Mouse (Mus musculus) midbrain, embryonic 16.5 days (tissue): ENCODE results near the gene Slc7a15. TPM values are rescaled to one million over a fixed set of nuclear protein-coding genes. Genes with fewer than 3 reads are reported as not detected.

Experiments
- ATAC-seq: fragments of 200-750 bp; cut with Nextera tagmentation; 2 replicates; pipeline ENCODE4 v1.8.0; 2017; ENCODE audit warnings: moderate TSS enrichment
- H3K27ac ChIP-seq: fragments of 300-500 bp; sonication (generic); 2 replicates; pipeline ENCODE4 v1.5.1; 2014; ENCODE audit warnings: mild to moderate bottlenecking, low read length, mixed read lengths
- H3K27me3 ChIP-seq: fragments of 300-500 bp; sonication (generic); 2 replicates; pipeline ENCODE4 v1.6.1; 2014; ENCODE audit warnings: low read depth, low read length, mixed read lengths; ENCODE audit not compliant: control insufficient read depth, insufficient read depth
- H3K36me3 ChIP-seq: fragments of 300-500 bp; sonication (generic); 2 replicates; pipeline ENCODE4 v1.6.1; 2014; ENCODE audit warnings: mild to moderate bottlenecking, low read length, moderate library complexity, mixed read lengths; ENCODE audit not compliant: control insufficient read depth, insufficient read depth
- H3K4me1 ChIP-seq: fragments of 300-500 bp; sonication (generic); 2 replicates; pipeline ENCODE4 v1.6.1; 2014; ENCODE audit warnings: mild to moderate bottlenecking, low read length, mixed read lengths; ENCODE audit not compliant: control insufficient read depth, insufficient read depth
- H3K4me2 ChIP-seq: fragments of 300-500 bp; sonication (generic); 2 replicates; pipeline ENCODE4 v1.6.1; 2014; ENCODE audit warnings: mild to moderate bottlenecking, low read length, mixed read lengths
- H3K4me3 ChIP-seq: fragments of 300-500 bp; sonication (generic); 2 replicates; pipeline ENCODE4 v1.5.1; 2014; ENCODE audit warnings: low read depth, mild to moderate bottlenecking, low read length, moderate library complexity, mixed read lengths
- H3K9ac ChIP-seq: fragments of 300-500 bp; sonication (generic); 2 replicates; pipeline ENCODE4 v1.6.1; 2014; ENCODE audit warnings: low read depth, low read length, mixed read lengths
- H3K9me3 ChIP-seq: fragments of 300-500 bp; sonication (generic); replicated peaks from 2 replicates; pipeline ENCODE4 v1.6.1; 2014; ENCODE audit warnings: mild to moderate bottlenecking, low read length, mixed read lengths; ENCODE audit not compliant: control insufficient read depth, poor library complexity, severe bottlenecking
- WGBS: fragments of 180-500 bp; shearing (Covaris S2); extraction: QIAGEN DNeasy Blood & Tissue Kit; methylation state at CpG from one replicate; pipeline ENCODE4 v1.1.7; 2014; 5-methylcytosine and 5-hydroxymethylcytosine counted together
- polyA plus RNA-seq: library from polyadenylated mRNA; unstranded; fragments of >200 nt; fragmentation: Nextera tagmentation; extraction: Ambion mirVana; gene quantifications from 2 replicates; pipeline ENCODE4 v1.2.1, GENCODE M21; 2015

The Slc7a15 gene
- polyA plus RNA-seq, 1 experiment from 2014 or later = not detected

DNA sequence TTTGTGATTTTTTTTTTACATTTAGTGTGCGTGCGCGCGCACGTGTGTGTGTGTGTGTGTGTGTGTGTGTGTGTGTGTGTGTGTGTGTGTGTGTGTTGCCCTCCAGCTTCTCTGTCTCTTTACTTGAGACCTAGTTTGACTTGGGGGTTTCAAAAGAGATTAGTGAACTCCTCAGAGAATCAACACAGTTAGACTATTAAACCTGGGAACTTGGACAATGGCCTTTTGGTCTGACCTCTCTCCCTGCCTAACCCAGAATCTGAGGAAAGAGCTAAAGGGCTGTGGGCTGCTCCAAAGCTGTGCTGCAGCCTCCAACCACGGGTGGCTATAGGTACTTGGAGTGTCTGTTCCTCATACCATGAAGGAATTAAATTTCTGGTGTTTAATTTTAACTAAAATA is 94.7 kb downstream of the Slc7a15 start:
- Histone ChIP-seq H3K4me2 (no peak overlapping the region), H3K4me1 (peaks cover 9% of the 10 kb centered on the region), H3K9me3 (no peaks in the 10 kb centered on the region), H3K9ac (no peak overlapping the region), H3K36me3 (no peaks in the 10 kb centered on the region), H3K27me3 (no peaks in the 10 kb centered on the region), H3K4me3 (no peak overlapping the region), H3K27ac (no peak overlapping the region)
- 81% methylated on average over 6 of the region's 6 CpGs for WGBS
- no peak for ATAC-seq

DNA sequence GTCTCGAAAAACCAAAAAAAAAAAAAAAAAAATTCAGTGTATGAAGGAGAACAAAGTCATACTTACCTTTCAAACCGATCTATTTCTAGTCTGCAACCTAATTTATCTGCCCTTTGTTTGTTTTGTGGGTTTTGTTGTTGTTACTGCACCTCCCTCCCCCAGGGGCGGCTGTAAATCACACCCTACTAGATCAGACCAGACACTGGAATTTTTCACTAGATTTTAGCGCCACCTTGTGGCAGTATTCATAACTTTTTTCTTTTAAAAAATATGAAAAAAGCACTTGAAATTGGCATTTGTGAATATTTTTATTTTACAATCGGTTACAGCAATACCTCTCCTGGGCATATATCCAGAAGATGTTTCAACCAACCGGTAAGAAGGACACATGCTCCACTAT is 96.3 kb downstream of the Slc7a15 start:
- H3K27ac ChIP-seq = no peak overlapping the region
- WGBS = 17% methylated on average over 6 of the region's 6 CpGs
- no peak overlapping the region for H3K4me3 ChIP-seq
- no peak for ATAC-seq
- no peak overlapping the region for H3K4me2 ChIP-seq
- H3K9me3 ChIP-seq = no peaks in the 10 kb centered on the region
- H3K4me1 ChIP-seq = peaks cover 11% of the 10 kb centered on the region
- H3K9ac ChIP-seq = no peak overlapping the region
- H3K27me3 ChIP-seq = no peaks in the 10 kb centered on the region
- H3K36me3 ChIP-seq = no peaks in the 10 kb centered on the region

DNA sequence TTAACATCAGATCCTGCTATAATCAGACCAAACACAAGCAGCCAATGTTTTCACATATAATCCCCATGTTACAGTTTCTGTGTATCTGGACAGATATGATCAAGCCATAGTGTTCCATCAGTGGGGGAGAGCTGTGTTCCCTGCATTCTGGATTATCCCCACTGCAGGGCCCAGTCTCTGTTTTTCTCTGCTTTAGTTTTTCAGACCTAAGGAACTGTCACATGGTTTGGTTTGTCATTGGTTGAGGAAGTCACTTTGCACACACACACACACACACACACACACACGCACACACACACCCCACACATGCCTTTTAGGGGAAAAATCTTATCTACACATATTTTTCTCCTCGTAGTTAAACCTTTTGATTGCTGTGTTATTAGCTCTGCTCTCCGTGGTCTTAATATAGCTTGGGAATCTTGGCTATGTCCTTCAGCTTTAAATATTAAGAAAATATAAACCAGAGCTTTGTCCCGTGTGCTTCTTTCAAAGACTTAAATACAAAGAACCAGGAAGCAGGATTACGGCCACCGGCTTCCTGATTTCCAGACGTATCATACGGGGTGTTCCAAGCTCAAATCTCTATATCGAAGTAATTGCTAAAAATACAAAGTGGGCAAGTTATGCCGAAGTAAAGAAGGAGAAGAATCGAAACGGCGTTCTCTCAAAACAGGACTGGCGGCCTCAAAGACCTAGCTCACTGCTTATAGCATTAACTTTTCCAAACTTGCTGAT is 97.1 kb downstream of the Slc7a15 start:
- ATAC-seq = no peak
- Histone ChIP-seq H3K27me3 (no peaks in the 10 kb centered on the region), H3K36me3 (no peaks in the 10 kb centered on the region), H3K9me3 (no peaks in the 10 kb centered on the region), H3K27ac (no peak overlapping the region; the same call in 1 of the 2 replicates), H3K4me3 (no peak overlapping the region), H3K9ac (no peak overlapping the region), H3K4me2 (no peak overlapping the region), H3K4me1 (peaks cover 19% of the 10 kb centered on the region)
- WGBS = 87% methylated on average over 14 of the region's 14 CpGs

DNA sequence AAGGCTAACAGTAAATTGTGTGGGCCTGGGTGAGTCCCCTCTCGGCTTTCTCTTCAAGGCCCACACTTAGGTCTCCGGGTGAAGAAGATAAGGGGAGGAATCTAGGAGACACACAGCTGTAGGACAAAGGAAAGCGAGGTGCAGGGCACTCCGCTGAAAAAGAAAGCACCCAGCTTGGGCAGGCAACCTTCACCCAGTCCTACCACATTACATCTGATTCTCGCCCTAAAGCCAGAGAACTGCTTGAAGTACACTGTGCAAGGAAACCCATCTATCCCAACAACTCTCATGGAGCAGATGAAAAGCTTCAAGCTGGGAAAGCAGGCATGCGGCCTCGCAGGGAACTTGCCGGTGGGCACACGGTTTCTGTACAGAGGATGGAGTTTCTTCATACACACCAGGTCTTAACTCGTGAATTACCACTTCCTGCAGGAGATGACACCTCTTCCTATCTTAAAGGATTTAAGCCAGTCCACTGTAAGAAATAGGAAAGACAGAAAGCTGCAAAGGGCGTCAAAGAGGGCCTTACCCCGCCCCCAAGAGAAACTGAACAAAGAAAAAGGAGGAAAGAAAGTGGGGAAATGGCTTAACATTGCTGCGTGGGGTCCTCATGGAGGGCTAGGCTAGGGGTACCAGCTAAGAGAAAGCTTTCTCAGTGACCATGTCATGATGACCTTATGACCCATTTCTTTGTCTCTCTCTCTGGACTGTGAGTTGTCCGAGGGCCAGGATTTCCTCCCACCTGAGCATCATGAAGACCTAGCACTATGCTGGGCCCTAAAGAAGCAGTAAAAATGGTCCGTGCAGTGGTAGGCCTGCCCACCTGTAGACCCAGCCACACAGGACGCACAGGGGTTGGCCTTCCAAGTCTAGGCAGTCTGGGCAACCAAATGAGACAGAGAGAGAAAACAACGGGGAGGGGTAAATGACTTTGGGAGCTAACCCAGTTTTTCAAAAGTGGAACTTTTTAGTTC is 98.0 kb downstream of the Slc7a15 start:
- Histone ChIP-seq H3K4me2 (peak overlapping the region; percentile 59), H3K27me3 (no peaks in the 10 kb centered on the region), H3K4me3 (peak overlapping the region; percentile 89), H3K9ac (peak overlapping the region; percentile 75), H3K36me3 (no peaks in the 10 kb centered on the region), H3K9me3 (no peaks in the 10 kb centered on the region), H3K27ac (peak overlapping the region; percentile 100), H3K4me1 (peaks cover 27% of the 10 kb centered on the region)
- 38% methylated on average over 17 of the region's 17 CpGs for WGBS
- ATAC-seq = peak; percentile 1

DNA sequence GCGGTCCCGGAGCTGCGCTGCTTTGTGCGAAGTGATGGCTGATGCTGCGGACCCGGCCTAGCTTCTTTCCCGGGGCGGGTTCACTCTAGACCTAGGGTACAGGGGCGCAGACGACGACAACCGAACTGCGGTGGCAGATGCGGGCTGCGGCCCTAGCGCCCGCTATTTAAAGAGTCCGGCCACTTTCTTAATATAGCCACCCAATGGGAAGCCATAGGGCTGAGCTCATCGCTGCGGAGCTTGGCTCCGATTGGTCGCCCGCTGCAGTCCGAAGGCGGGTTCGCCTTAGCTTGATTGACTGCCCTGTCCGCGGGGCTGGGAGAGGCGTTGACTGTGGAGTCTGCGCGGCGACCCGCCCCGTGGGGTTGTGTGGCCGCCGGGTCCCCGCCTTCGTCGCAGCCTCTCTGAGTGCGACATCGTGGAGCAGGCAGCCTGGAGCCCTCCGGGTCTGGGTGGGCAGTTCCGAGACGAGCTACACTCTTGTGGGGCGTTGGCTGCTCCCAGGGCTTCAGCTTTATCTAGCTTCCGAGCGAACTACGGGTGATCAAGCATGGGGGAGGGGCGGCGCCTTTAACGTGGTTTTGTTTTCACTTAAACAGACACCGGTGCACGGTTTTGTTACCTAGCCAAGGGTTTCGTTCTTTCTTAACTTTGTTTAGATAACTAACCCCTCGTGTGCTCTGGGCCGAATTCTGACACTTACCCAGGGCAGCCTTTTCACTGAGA is 98.8 kb downstream of the Slc7a15 start, which contains the start of gene Rhob:
Gene Rhob (minus strand): TSS at position 139 of the 726 bp plus-strand sequence.
- no peaks in the 10 kb centered on the region for H3K36me3 ChIP-seq
- no peaks in the 10 kb centered on the region for H3K27me3 ChIP-seq
- H3K4me3 ChIP-seq = peak within 1 kb of the TSS; percentile 89
- peak within 1 kb of the TSS; percentile 100 for H3K27ac ChIP-seq
- H3K4me1 ChIP-seq = peaks cover 30% of the 10 kb centered on the region
- H3K4me2 ChIP-seq = peak within 1 kb of the TSS; percentile 94
- under 1% methylated on average over 56 of the region's 56 CpGs for WGBS
- peak within 1 kb of the TSS; percentile 100 for H3K9ac ChIP-seq
- H3K9me3 ChIP-seq = no peaks in the 10 kb centered on the region
- peak; percentile 98 for ATAC-seq

DNA sequence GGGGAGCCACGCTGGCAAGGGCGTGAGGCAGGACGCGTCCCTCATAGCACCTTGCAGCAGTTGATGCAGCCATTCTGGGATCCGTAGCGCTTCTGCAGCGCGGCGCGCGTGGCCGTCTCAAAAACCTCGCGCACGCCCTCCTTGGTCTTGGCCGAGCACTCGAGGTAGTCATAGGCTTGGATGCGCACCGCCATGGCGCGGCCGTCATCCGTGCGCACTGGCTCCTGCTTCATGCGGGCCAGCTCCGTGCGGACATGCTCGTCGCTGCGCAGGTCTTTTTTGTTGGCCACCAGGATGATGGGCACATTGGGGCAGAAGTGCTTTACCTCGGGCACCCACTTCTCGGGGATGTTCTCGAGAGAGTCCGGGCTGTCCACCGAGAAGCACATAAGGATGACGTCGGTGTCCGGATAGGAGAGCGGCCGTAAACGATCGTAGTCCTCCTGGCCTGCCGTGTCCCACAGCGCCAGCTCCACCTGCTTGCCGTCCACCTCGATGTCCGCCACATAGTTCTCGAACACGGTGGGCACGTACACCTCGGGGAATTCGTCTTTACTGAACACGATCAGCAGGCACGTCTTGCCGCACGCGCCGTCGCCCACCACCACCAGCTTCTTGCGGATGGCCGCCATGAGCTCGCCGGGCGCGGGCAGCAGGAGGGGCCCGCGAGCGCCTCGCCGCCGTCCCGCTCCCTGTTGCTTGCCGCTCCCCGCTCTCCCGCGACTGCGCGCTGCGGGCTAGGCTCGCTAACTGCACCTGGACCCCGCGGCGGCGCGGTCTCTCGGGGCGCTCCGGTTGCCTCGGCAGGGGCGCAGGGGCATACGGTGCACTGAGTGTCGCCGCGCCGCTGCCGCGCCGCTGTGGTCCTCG is 99.6 kb downstream of the Slc7a15 start:
- no peaks in the 10 kb centered on the region for H3K9me3 ChIP-seq
- peak; percentile 53 for ATAC-seq
- WGBS = under 1% methylated on average over 94 of the region's 99 CpGs
- H3K4me1 ChIP-seq = peaks cover 30% of the 10 kb centered on the region
- peak overlapping the region; percentile 100 for H3K27ac ChIP-seq
- no peaks in the 10 kb centered on the region for H3K27me3 ChIP-seq
- peak overlapping the region; percentile 94 for H3K4me2 ChIP-seq
- H3K9ac ChIP-seq = peak overlapping the region; percentile 100
- no peaks in the 10 kb centered on the region for H3K36me3 ChIP-seq
- peak overlapping the region; percentile 89 for H3K4me3 ChIP-seq

DNA sequence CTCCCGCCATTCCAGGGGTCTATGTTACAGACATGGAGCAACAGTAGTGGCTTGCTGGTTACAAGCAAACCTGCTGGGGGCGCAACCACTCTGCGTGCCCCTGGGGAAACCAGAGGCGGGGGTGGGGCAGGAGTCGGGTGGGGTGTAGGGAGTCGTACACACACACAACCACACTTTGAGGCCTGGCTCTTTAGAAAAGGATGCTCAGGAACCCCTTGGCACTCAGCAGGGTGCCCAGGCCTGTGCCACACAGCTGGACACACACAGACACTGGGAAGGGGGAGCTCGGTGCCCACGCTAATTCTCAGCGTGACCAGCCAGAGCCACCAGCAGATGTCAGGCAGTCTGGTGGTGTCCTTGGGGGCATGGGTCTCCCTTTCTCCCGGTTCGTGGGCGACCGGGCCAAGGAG is 100.3 kb downstream of the Slc7a15 start:
- H3K27ac ChIP-seq = peak overlapping the region; percentile 100
- H3K9me3 ChIP-seq = no peaks in the 10 kb centered on the region
- WGBS = 1% methylated on average over 13 of the region's 13 CpGs
- ATAC-seq = peak; percentile 5; the same call in 1 of the 2 replicates
- H3K4me1 ChIP-seq = peaks cover 30% of the 10 kb centered on the region
- H3K36me3 ChIP-seq = no peaks in the 10 kb centered on the region
- peak overlapping the region; percentile 89 for H3K4me3 ChIP-seq
- H3K9ac ChIP-seq = peak overlapping the region; percentile 100
- H3K4me2 ChIP-seq = peak overlapping the region; percentile 94
- no peaks in the 10 kb centered on the region for H3K27me3 ChIP-seq

DNA sequence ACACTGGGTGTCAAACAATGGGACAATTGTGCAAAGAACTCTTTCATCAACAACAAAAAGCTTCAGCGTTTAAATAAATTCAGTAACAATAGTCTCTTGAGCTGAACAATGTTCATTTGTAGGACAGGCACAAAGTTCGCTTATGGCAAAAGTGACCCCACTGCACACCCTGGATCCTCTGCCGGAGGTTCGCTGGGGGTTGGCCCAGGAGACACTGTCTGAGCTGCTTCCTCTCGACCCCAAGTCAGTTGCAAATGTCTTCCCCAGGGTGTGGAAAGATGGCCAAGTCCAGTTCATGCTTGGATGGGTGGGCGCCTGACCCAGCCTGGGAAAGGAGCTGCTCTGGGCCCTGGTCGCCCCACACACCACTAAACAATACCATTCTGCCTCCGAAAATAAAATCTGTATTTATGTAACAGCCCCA is 100.7 kb downstream of the Slc7a15 start:
- no peak for ATAC-seq
- Histone ChIP-seq H3K9me3 (no peaks in the 10 kb centered on the region), H3K27me3 (no peaks in the 10 kb centered on the region), H3K36me3 (no peaks in the 10 kb centered on the region), H3K4me1 (peaks cover 30% of the 10 kb centered on the region), H3K27ac (peak overlapping the region; percentile 100), H3K4me3 (peak overlapping the region; percentile 89), H3K4me2 (peak overlapping the region; percentile 94), H3K9ac (peak overlapping the region; percentile 100)
- WGBS = 4% methylated on average over 8 of the region's 8 CpGs
